Mouse (Mus musculus) megakaryocyte, adult 5-6 weeks (primary cell): ENCODE results near the gene Slc22a19. TPM values are rescaled to one million over a fixed set of nuclear protein-coding genes. Genes with fewer than 3 reads are reported as not detected.
"Not testable (repeated sequence)": the region's sequence is repeated elsewhere in the genome, so short reads cannot be mapped to it uniquely, and the experiment has no call there.

ENCODE experiments used
- ATAC-seq: 2 replicates; pipeline ENCODE4 v1.8.0; 2016; ENCODE audit warnings: mild to moderate bottlenecking, inconsistent platforms; ENCODE audit not compliant: poor library complexity, severe bottlenecking
- total RNA-seq, 2 experiments: library from RNA; stranded (forward) in 1 of 2; stranded (reverse) in 1 of 2; fragments of 153-499, 151-499 nt in 1 of 2; fragments of 221-1000, 200-1000 nt in 1 of 2; gene quantifications; 2 replicates each; pipeline versions ENCODE4 v1.2.3 to v1.2.4; 2015 to 2017

Slc22a19 gene
- not detected in 2 replicates for total RNA-seq (2015)
- total RNA-seq (2017) = not detected in 2 replicates

- ATAC-seq = no peak
Observed at GRCm38 (mm10) chr19:7711148-7711547, at the start of gene Slc22a19. Slc22a19 (minus strand) TSS chr19:7711310.

GRCm38 (mm10) chr19:7753371-7753770, 42.3 kb upstream of the Slc22a19 start:
- ATAC-seq = not testable (repeated sequence)

DNA sequence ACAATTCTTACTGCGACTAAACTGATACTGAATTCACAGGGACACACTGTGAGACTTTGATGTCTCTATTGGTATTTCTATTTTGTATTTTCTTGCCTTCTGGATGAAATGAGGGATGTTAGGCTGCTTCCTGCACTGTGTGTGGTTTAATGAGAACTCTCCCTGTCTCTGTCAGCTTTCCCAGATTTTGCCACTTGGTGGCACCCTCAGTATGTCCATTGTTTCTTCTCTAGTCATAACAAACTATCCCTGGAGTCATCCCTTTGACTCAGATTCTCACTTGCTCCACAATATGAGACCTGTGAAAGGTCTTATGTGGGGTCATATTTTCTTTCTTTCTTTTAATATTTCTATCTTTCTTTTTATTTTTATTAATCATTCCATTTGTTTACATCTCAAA, 18.4 kb upstream of the Slc22a19 start:
- ATAC-seq = no peak

DNA sequence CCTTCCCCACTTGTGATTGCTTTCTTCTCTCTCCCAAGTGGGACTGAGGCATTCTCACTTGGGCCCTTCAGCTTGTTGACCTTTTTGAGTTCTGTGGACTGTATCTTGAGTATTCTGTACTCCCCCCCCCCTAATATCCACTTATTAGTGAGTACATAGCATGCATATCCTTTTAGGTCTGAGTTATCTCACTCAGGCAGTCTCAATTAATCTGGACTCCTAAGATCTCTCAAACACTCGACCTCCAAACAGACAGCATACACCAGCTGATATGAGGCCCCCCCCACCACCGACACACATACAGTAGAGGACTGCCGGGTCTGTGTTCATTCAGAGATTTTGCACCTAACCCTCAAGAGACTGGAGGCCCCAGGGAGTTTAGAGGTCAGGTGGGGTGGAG, 18.0 kb downstream of the Slc22a19 start:
- not testable (repeated sequence) for ATAC-seq

DNA sequence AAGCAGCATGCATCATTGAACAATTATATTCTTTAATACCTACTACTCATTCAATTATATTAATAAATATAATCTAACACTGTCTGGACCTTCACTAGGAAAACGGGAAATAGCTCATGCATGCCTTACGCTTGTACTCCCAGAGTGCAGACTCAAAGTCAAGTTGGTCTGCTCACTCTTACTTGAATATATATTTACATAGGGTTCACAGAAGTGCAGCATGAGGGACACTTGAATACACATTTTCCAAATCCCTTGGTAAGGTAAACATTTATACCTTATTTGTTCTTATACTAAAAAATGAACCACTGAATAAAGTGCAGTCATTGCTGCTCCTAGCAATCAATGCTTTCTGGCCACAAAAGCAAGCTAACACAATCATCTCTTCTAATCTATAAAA, 19.9 kb downstream of the Slc22a19 start:
- no peak for ATAC-seq

DNA sequence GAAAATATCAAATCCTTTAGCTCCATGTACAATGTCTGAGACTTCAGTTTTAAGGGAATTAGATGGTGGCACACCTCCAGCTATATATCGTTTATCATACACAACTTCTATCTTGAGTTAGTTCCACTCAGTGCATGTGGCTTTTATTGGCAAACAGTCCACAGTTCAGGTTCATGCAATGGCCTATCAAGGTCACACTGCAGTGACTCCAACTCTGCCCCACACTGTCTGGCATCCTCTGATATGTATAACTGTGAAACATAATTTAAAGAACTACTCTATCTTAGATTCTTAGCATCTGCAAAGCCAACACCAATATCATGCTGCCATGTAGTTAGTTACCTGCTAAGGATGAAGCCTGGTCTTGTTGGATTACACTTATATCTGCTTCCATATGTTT, 23.1 kb downstream of the Slc22a19 start:
- no peak for ATAC-seq

DNA sequence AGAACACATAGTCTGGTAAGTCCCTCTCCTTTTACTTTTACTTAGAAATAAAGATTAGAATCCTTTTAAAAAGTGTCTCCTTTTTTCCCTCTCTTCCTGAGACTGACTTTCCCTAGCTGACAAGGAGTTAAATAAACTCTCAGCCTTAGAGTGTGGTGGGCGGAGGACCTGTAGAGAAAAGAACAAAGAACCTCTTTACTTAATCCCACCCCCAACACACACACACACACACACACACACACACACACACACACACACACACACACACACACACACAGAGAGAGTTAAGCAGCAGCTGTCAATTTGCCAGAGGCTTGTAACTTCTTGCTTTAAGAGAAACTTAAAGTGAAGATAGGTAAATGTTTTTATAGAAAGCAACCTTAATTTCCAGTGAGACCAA, 39.1 kb downstream of the Slc22a19 start:
- ATAC-seq = no peak

- no peak for ATAC-seq
Observed at GRCm38 (mm10) chr19:7648913-7649666, 62.0 kb downstream of the Slc22a19 start.

GRCm38 (mm10) chr19:7633786-7634185, 77.3 kb downstream of the Slc22a19 start:
- ATAC-seq = no peak

GRCm38 (mm10) chr19:7633021-7633420, 78.1 kb downstream of the Slc22a19 start:
- ATAC-seq = no peak

Other genes with a start within 250 kb of the Slc22a19 start
- gene Rtn3, start 228.0 kb downstream of the Slc22a19 start, total RNA-seq (2015) = 209 and 213 TPM in 2 replicates
- 75.3 and 90.5 TPM in 2 replicates for gene Rtn3, start 228.0 kb downstream of the Slc22a19 start, total RNA-seq (2017)
- gene Atl3, start 217.3 kb downstream of the Slc22a19 start, total RNA-seq (2015) = 31.3 and 34.7 TPM in 2 replicates
- 42.8 and 45.8 TPM in 2 replicates for gene Atl3, start 217.3 kb downstream of the Slc22a19 start, total RNA-seq (2017)
- 4.7 and 4.9 TPM in 2 replicates for gene Pla2g16, start 153.9 kb downstream of the Slc22a19 start, total RNA-seq (2015)
- 4.8 and 5.1 TPM in 2 replicates for gene Pla2g16, start 153.9 kb downstream of the Slc22a19 start, total RNA-seq (2017)
- not detected in 2 replicates for gene Lgals12, start 104.1 kb downstream of the Slc22a19 start, total RNA-seq (2015)
- gene Lgals12, start 104.1 kb downstream of the Slc22a19 start, total RNA-seq (2017) = not detected in 2 replicates
- not detected in 2 replicates for gene Hrasls5, start 98.8 kb downstream of the Slc22a19 start, total RNA-seq (2015)
- gene Hrasls5, start 98.8 kb downstream of the Slc22a19 start, total RNA-seq (2017) = not detected in 2 replicates
- not detected in 2 replicates for gene Slc22a26, start 91.4 kb upstream of the Slc22a19 start, total RNA-seq (2015)
- not detected in 2 replicates for gene Slc22a26, start 91.4 kb upstream of the Slc22a19 start, total RNA-seq (2017)